Mouse (Mus musculus): ENCODE measurements around the gene Gprc5a.

GRCm38 (mm10) chr6:135048956-135049355 lies 16.5 kb upstream of the Gprc5a start:
- TF ChIP-seq CTCF (IDR thresholded peaks at IDR 0.05; ENCODE audit: control insufficient read depth, insufficient read depth, insufficient replicate concordance, low read depth, low read length) = no peak
- no peak for TF ChIP-seq POLR2A (IDR thresholded peaks at IDR 0.05; ENCODE audit: control insufficient read depth, low read depth, low read length)

Measured in testis, adult 2 months (tissue).